Mouse (Mus musculus): Measurements from ENCODE around the gene H2afy. TPM values are rescaled to one million over a fixed set of nuclear protein-coding genes. Genes with fewer than 3 reads are reported as not detected.
A peak's percentile ranks its signal among the peaks of the same experiment; 100 is the strongest.

H2afy gene
- polyA plus RNA-seq, 1 experiment from 2014 or later, result 685 TPM

GRCm38 (mm10) chr13:56135231-56136052, 719 bp downstream of the H2afy start:
- H3K4me2 ChIP-seq (ENCODE audit: low read depth, low read length, severe bottlenecking), result peak overlapping the region; percentile 90
- H3K4me3 ChIP-seq (ENCODE audit: low read depth, low read length), result peak overlapping the region; percentile 97
- H3K36me3 ChIP-seq (ENCODE audit: control insufficient read depth, insufficient read depth, low read length), result no peaks in the 10 kb centered on the region; the same call in 1 of the 2 replicates
- peak overlapping the region; percentile 99 for H3K9ac ChIP-seq (ENCODE audit: low read length)
- ATAC-seq (replicated peaks; ENCODE audit: low FRiP score), result peak; percentile 88
- peak overlapping the region; percentile 71 for H3K27ac ChIP-seq (ENCODE audit: low read depth, low read length)
- no peaks in the 10 kb centered on the region for H3K27me3 ChIP-seq (ENCODE audit: control insufficient read depth, insufficient read depth, low read length)
- WGBS, result 1% methylated on average over 57 of the region's 89 CpGs
- peak; percentile 93 for DNase-seq (ENCODE audit: low spot score)
- no peaks in the 10 kb centered on the region; the same call in none of the 2 replicates for H3K4me1 ChIP-seq (replicated peaks; ENCODE audit: control insufficient read depth, insufficient read depth, low read length)
- H3K9me3 ChIP-seq (ENCODE audit: control insufficient read depth, low read length), result no peaks in the 10 kb centered on the region

- H3K9me3 ChIP-seq (ENCODE audit: control insufficient read depth, low read length), result no peaks in the 10 kb centered on the region
- peak overlapping the region; percentile 99 for H3K9ac ChIP-seq (ENCODE audit: low read length)
- H3K4me2 ChIP-seq (ENCODE audit: low read depth, low read length, severe bottlenecking), result peak overlapping the region; percentile 90
- peak; percentile 31 for ATAC-seq (replicated peaks; ENCODE audit: low FRiP score)
- H3K27me3 ChIP-seq (ENCODE audit: control insufficient read depth, insufficient read depth, low read length), result no peaks in the 10 kb centered on the region
- under 1% methylated on average over 50 of the region's 50 CpGs for WGBS
- no peaks in the 10 kb centered on the region; the same call in 1 of the 2 replicates for H3K36me3 ChIP-seq (ENCODE audit: control insufficient read depth, insufficient read depth, low read length)
- no peaks in the 10 kb centered on the region; the same call in none of the 2 replicates for H3K4me1 ChIP-seq (replicated peaks; ENCODE audit: control insufficient read depth, insufficient read depth, low read length)
- DNase-seq (ENCODE audit: low spot score), result peak; percentile 77
- H3K27ac ChIP-seq (ENCODE audit: low read depth, low read length), result peak overlapping the region; percentile 71
- H3K4me3 ChIP-seq (ENCODE audit: low read depth, low read length), result peak overlapping the region; percentile 97
Measured at GRCm38 (mm10) chr13:56134631-56135181, 1.5 kb downstream of the H2afy start.

GRCm38 (mm10) chr13:56134031-56134430, 2.1 kb downstream of the H2afy start:
- DNase-seq (ENCODE audit: low spot score) (no peak), ATAC-seq (replicated peaks; ENCODE audit: low FRiP score) (no peak)
- Histone ChIP-seq H3K27me3 (ENCODE audit: control insufficient read depth, insufficient read depth, low read length) (no peaks in the 10 kb centered on the region), H3K36me3 (ENCODE audit: control insufficient read depth, insufficient read depth, low read length) (no peaks in the 10 kb centered on the region; the same call in 1 of the 2 replicates), H3K4me1 (replicated peaks; ENCODE audit: control insufficient read depth, insufficient read depth, low read length) (no peaks in the 10 kb centered on the region; the same call in none of the 2 replicates), H3K9ac (ENCODE audit: low read length) (peak overlapping the region; percentile 99), H3K27ac (ENCODE audit: low read depth, low read length) (no peak overlapping the region), H3K4me3 (ENCODE audit: low read depth, low read length) (peak overlapping the region; percentile 97), H3K4me2 (ENCODE audit: low read depth, low read length, severe bottlenecking) (peak overlapping the region; percentile 90), H3K9me3 (ENCODE audit: control insufficient read depth, low read length) (no peaks in the 10 kb centered on the region)
- WGBS, result 56% methylated on average over 5 of the region's 5 CpGs

- Histone ChIP-seq H3K4me1 (replicated peaks; ENCODE audit: control insufficient read depth, insufficient read depth, low read length) (no peaks in the 10 kb centered on the region; the same call in none of the 2 replicates), H3K9ac (ENCODE audit: low read length) (no peak overlapping the region), H3K4me3 (ENCODE audit: low read depth, low read length) (no peak overlapping the region), H3K27ac (ENCODE audit: low read depth, low read length) (no peak overlapping the region), H3K36me3 (ENCODE audit: control insufficient read depth, insufficient read depth, low read length) (peaks cover 6% of the 10 kb centered on the region), H3K27me3 (ENCODE audit: control insufficient read depth, insufficient read depth, low read length) (no peaks in the 10 kb centered on the region), H3K4me2 (ENCODE audit: low read depth, low read length, severe bottlenecking) (no peak overlapping the region), H3K9me3 (ENCODE audit: control insufficient read depth, low read length) (no peaks in the 10 kb centered on the region)
- DNase-seq (ENCODE audit: low spot score), result no peak
- WGBS, result 88% methylated on average over 7 of the region's 7 CpGs
- ATAC-seq (replicated peaks; ENCODE audit: low FRiP score), result no peak
Measured at GRCm38 (mm10) chr13:56132941-56133340, 3.2 kb downstream of the H2afy start.

- Histone ChIP-seq H3K9me3 (ENCODE audit: control insufficient read depth, low read length) (no peaks in the 10 kb centered on the region), H3K4me3 (ENCODE audit: low read depth, low read length) (no peak overlapping the region), H3K4me1 (replicated peaks; ENCODE audit: control insufficient read depth, insufficient read depth, low read length) (no peaks in the 10 kb centered on the region; the same call in none of the 2 replicates), H3K36me3 (ENCODE audit: control insufficient read depth, insufficient read depth, low read length) (peaks cover 11% of the 10 kb centered on the region), H3K27ac (ENCODE audit: low read depth, low read length) (no peak overlapping the region; the same call in 1 of the 2 replicates), H3K27me3 (ENCODE audit: control insufficient read depth, insufficient read depth, low read length) (no peaks in the 10 kb centered on the region), H3K9ac (ENCODE audit: low read length) (no peak overlapping the region), H3K4me2 (ENCODE audit: low read depth, low read length, severe bottlenecking) (no peak overlapping the region)
- DNase-seq (ENCODE audit: low spot score) (no peak), ATAC-seq (replicated peaks; ENCODE audit: low FRiP score) (no peak)
- WGBS, result 90% methylated on average over 11 of the region's 11 CpGs
Measured at GRCm38 (mm10) chr13:56132326-56132936, 3.7 kb downstream of the H2afy start.

- H3K27ac ChIP-seq (ENCODE audit: low read depth, low read length), result no peak overlapping the region
- H3K9me3 ChIP-seq (ENCODE audit: control insufficient read depth, low read length), result no peaks in the 10 kb centered on the region
- H3K9ac ChIP-seq (ENCODE audit: low read length), result no peak overlapping the region
- no peaks in the 10 kb centered on the region for H3K27me3 ChIP-seq (ENCODE audit: control insufficient read depth, insufficient read depth, low read length)
- DNase-seq (ENCODE audit: low spot score) (no peak), ATAC-seq (replicated peaks; ENCODE audit: low FRiP score) (no peak)
- H3K36me3 ChIP-seq (ENCODE audit: control insufficient read depth, insufficient read depth, low read length), result peaks cover 29% of the 10 kb centered on the region
- H3K4me2 ChIP-seq (ENCODE audit: low read depth, low read length, severe bottlenecking), result no peak overlapping the region
- 93% methylated on average over 8 of the region's 8 CpGs for WGBS
- H3K4me3 ChIP-seq (ENCODE audit: low read depth, low read length), result no peak overlapping the region
- H3K4me1 ChIP-seq (replicated peaks; ENCODE audit: control insufficient read depth, insufficient read depth, low read length), result no peaks in the 10 kb centered on the region; the same call in none of the 2 replicates
Measured at GRCm38 (mm10) chr13:56130544-56130943, 5.6 kb downstream of the H2afy start.

- ATAC-seq (replicated peaks; ENCODE audit: low FRiP score) (no peak), DNase-seq (ENCODE audit: low spot score) (no peak)
- H3K9ac ChIP-seq (ENCODE audit: low read length), result no peak overlapping the region
- H3K4me1 ChIP-seq (replicated peaks; ENCODE audit: control insufficient read depth, insufficient read depth, low read length), result no peaks in the 10 kb centered on the region; the same call in none of the 2 replicates
- H3K27me3 ChIP-seq (ENCODE audit: control insufficient read depth, insufficient read depth, low read length), result no peaks in the 10 kb centered on the region
- no peak overlapping the region for H3K4me2 ChIP-seq (ENCODE audit: low read depth, low read length, severe bottlenecking)
- H3K36me3 ChIP-seq (ENCODE audit: control insufficient read depth, insufficient read depth, low read length), result peaks cover 31% of the 10 kb centered on the region
- H3K9me3 ChIP-seq (ENCODE audit: control insufficient read depth, low read length), result no peaks in the 10 kb centered on the region
- H3K27ac ChIP-seq (ENCODE audit: low read depth, low read length), result no peak overlapping the region
- 95% methylated on average over 3 of the region's 3 CpGs for WGBS
- no peak overlapping the region for H3K4me3 ChIP-seq (ENCODE audit: low read depth, low read length)
Measured at GRCm38 (mm10) chr13:56129578-56129977, 6.6 kb downstream of the H2afy start.

- no peak for DNase-seq (ENCODE audit: low spot score)
- Histone ChIP-seq H3K9me3 (ENCODE audit: control insufficient read depth, low read length) (no peaks in the 10 kb centered on the region), H3K9ac (ENCODE audit: low read length) (no peak overlapping the region), H3K4me2 (ENCODE audit: low read depth, low read length, severe bottlenecking) (no peak overlapping the region), H3K27me3 (ENCODE audit: control insufficient read depth, insufficient read depth, low read length) (no peaks in the 10 kb centered on the region), H3K4me1 (replicated peaks; ENCODE audit: control insufficient read depth, insufficient read depth, low read length) (no peaks in the 10 kb centered on the region; the same call in none of the 2 replicates), H3K36me3 (ENCODE audit: control insufficient read depth, insufficient read depth, low read length) (peaks cover 35% of the 10 kb centered on the region), H3K27ac (ENCODE audit: low read depth, low read length) (no peak overlapping the region), H3K4me3 (ENCODE audit: low read depth, low read length) (no peak overlapping the region)
- 94% methylated on average over 4 of the region's 4 CpGs for WGBS
- ATAC-seq (replicated peaks; ENCODE audit: low FRiP score), result no peak
Measured at GRCm38 (mm10) chr13:56129014-56129413, 7.1 kb downstream of the H2afy start.

Data from forebrain, embryonic 11.5 days (tissue).